Mouse (Mus musculus) ES-Bruce4 (cell line): ENCODE data around the gene Nfatc4. TPM values are rescaled to one million over a fixed set of nuclear protein-coding genes. Genes with fewer than 3 reads are reported as not detected.

Experiments
- H3K27ac ChIP-seq: 2 replicates; pipeline ENCODE4 v1.5.1; 2012; ENCODE audit warnings: low read length, inconsistent platforms; ENCODE audit not compliant: insufficient read depth
- H3K27me3 ChIP-seq: 2 replicates; pipeline ENCODE4 v1.6.1; 2012; ENCODE audit warnings: mild to moderate bottlenecking, low read length, inconsistent platforms; ENCODE audit not compliant: control insufficient read depth, poor library complexity, insufficient read depth, severe bottlenecking
- H3K36me3 ChIP-seq: 2 replicates; pipeline ENCODE4 v1.6.1; 2012; ENCODE audit warnings: inconsistent platforms, mild to moderate bottlenecking, low read length, moderate library complexity; ENCODE audit not compliant: control insufficient read depth, poor library complexity, insufficient read depth, severe bottlenecking
- H3K4me1 ChIP-seq: one replicate; pipeline ENCODE4 v1.8.1; 2011; ENCODE audit warnings: low read length; ENCODE audit not compliant: control insufficient read depth, insufficient read depth
- H3K4me3 ChIP-seq: 2 replicates; pipeline ENCODE4 v1.5.1; 2011; ENCODE audit warnings: low read depth, mild to moderate bottlenecking, low read length
- H3K9ac ChIP-seq: 2 replicates; pipeline ENCODE4 v1.6.1; 2012; ENCODE audit warnings: low read depth, mild to moderate bottlenecking, inconsistent platforms; ENCODE audit not compliant: poor library complexity, severe bottlenecking
- H3K9me3 ChIP-seq: replicated peaks from 2 replicates; pipeline ENCODE4 v1.6.1; 2012; ENCODE audit warnings: mild to moderate bottlenecking, low read length, inconsistent platforms; ENCODE audit not compliant: control insufficient read depth, poor library complexity, insufficient read depth, severe bottlenecking
- CTCF ChIP-seq: IDR thresholded peaks from one replicate; pipeline ENCODE4 v1.8.1; 2011; ENCODE audit warnings: low read depth, low read length
- EP300 ChIP-seq: IDR thresholded peaks from 2 replicates; pipeline ENCODE4 v1.6.1; 2011; ENCODE audit warnings: low read depth, low read length; ENCODE audit not compliant: insufficient read depth
- POLR2A ChIP-seq: IDR thresholded peaks from one replicate; pipeline ENCODE4 v1.8.1; 2011; ENCODE audit warnings: low read length; ENCODE audit not compliant: insufficient read depth
- polyA plus RNA-seq: library from polyadenylated mRNA; stranded (reverse); fragments of >200 nt; gene quantifications from 2 replicates; pipeline ENCODE4 v1.2.4, GENCODE M21; 2011; ENCODE audit warnings: low read depth; ENCODE audit not compliant: missing spikeins, insufficient read depth, insufficient read length

Nfatc4 gene
- polyA plus RNA-seq, 1 experiment, result 57.7 TPM

- no peak overlapping the region for H3K27ac ChIP-seq
- peaks cover 16% of the 10 kb centered on the region for H3K9me3 ChIP-seq
Observed at GRCm38 (mm10) chr14:55815310-55815751, 7.6 kb upstream of the Nfatc4 start.

GRCm38 (mm10) chr14:55819845-55820405 lies 3.0 kb upstream of the Nfatc4 start:
- Histone ChIP-seq H3K9me3 (no peaks in the 10 kb centered on the region), H3K4me1 (no peaks in the 10 kb centered on the region), H3K36me3 (no peaks in the 10 kb centered on the region), H3K27me3 (no peaks in the 10 kb centered on the region), H3K9ac (no peak overlapping the region), H3K27ac (no peak overlapping the region), H3K4me3 (no peak overlapping the region)
- TF ChIP-seq CTCF (no peak), EP300 (no peak), POLR2A (no peak)

More at GRCm38 (mm10) chr14:55815310-55815751, 7.6 kb upstream of the Nfatc4 start:
- H3K9ac ChIP-seq, result peak overlapping the region; percentile 52
- H3K4me3 ChIP-seq, result peak overlapping the region; percentile 61
- no peak for TF ChIP-seq POLR2A
- no peak for TF ChIP-seq EP300
- no peak for TF ChIP-seq CTCF
- H3K4me1 ChIP-seq, result no peaks in the 10 kb centered on the region
- no peaks in the 10 kb centered on the region for H3K27me3 ChIP-seq
- H3K36me3 ChIP-seq, result no peaks in the 10 kb centered on the region

- no peaks in the 10 kb centered on the region for H3K9me3 ChIP-seq
- no peaks in the 10 kb centered on the region for H3K4me1 ChIP-seq
- H3K27me3 ChIP-seq, result no peaks in the 10 kb centered on the region
- H3K27ac ChIP-seq, result no peak overlapping the region
- H3K36me3 ChIP-seq, result no peaks in the 10 kb centered on the region
- H3K9ac ChIP-seq, result no peak overlapping the region
- no peak overlapping the region for H3K4me3 ChIP-seq
- TF ChIP-seq EP300 (no peak), POLR2A (no peak), CTCF (no peak)
Observed at GRCm38 (mm10) chr14:55820576-55820975, 2.4 kb upstream of the Nfatc4 start.

- H3K27ac ChIP-seq, result peak overlapping the region; percentile 82
- TF ChIP-seq POLR2A (no peak), CTCF (peak; percentile 100), EP300 (peak; percentile 78)
- H3K27me3 ChIP-seq, result no peaks in the 10 kb centered on the region
- H3K9me3 ChIP-seq, result no peaks in the 10 kb centered on the region
- H3K36me3 ChIP-seq, result peaks cover 2% of the 10 kb centered on the region; the same call in 1 of the 2 replicates
- peak overlapping the region; percentile 59 for H3K4me3 ChIP-seq
- no peaks in the 10 kb centered on the region for H3K4me1 ChIP-seq
- H3K9ac ChIP-seq, result peak overlapping the region; percentile 97
Observed at GRCm38 (mm10) chr14:55822435-55822990, 431 bp upstream of the Nfatc4 start.

GRCm38 (mm10) chr14:55824001-55824480 lies 1.1 kb downstream of the Nfatc4 start:
- peak overlapping the region; percentile 97 for H3K9ac ChIP-seq
- no peaks in the 10 kb centered on the region for H3K27me3 ChIP-seq
- peaks cover 2% of the 10 kb centered on the region; the same call in 1 of the 2 replicates for H3K36me3 ChIP-seq
- TF ChIP-seq CTCF (no peak), POLR2A (no peak), EP300 (no peak)
- peaks cover 4% of the 10 kb centered on the region for H3K4me1 ChIP-seq
- peak overlapping the region; percentile 64 for H3K27ac ChIP-seq
- no peaks in the 10 kb centered on the region for H3K9me3 ChIP-seq
- H3K4me3 ChIP-seq, result peak overlapping the region; percentile 87

- H3K27me3 ChIP-seq, result no peaks in the 10 kb centered on the region
- H3K9ac ChIP-seq, result peak overlapping the region; percentile 97
- H3K4me3 ChIP-seq, result peak overlapping the region; percentile 87
- peaks cover 2% of the 10 kb centered on the region; the same call in 1 of the 2 replicates for H3K36me3 ChIP-seq
- no peaks in the 10 kb centered on the region for H3K9me3 ChIP-seq
- TF ChIP-seq POLR2A, result no peak
- no peak for TF ChIP-seq CTCF
- TF ChIP-seq EP300, result no peak
- H3K4me1 ChIP-seq, result peaks cover 6% of the 10 kb centered on the region
- H3K27ac ChIP-seq, result peak overlapping the region; percentile 64
Observed at GRCm38 (mm10) chr14:55824481-55825215, 1.7 kb downstream of the Nfatc4 start.
